Mouse (Mus musculus) 3T3-L1 (cell line): ENCODE results near the gene Tas2r135.

Experiments
- DNase-seq: peaks from one replicate; pipeline ENCODE4 v3.0.0-alpha.2; 2015; ENCODE audit warnings: low read depth, low spot score

Tas2r135 gene

GRCm38 (mm10) chr6:42373669-42374430 lies 31.4 kb upstream of the Tas2r135 start:
- DNase-seq, result peak; percentile 73

GRCm38 (mm10) chr6:42374701-42375100 lies 30.5 kb upstream of the Tas2r135 start:
- DNase-seq, result peak; percentile 78

- DNase-seq, result no peak
Measured at GRCm38 (mm10) chr6:42375131-42375530, 30.1 kb upstream of the Tas2r135 start.

GRCm38 (mm10) chr6:42376016-42376415 lies 29.2 kb upstream of the Tas2r135 start:
- DNase-seq, result no peak

GRCm38 (mm10) chr6:42376504-42377019 lies 28.7 kb upstream of the Tas2r135 start:
- DNase-seq, result no peak

- no peak for DNase-seq
Measured at GRCm38 (mm10) chr6:42377280-42377679, 28.0 kb upstream of the Tas2r135 start.

GRCm38 (mm10) chr6:42379551-42379950 lies 25.7 kb upstream of the Tas2r135 start:
- DNase-seq, result no peak

GRCm38 (mm10) chr6:42380416-42381144 lies 24.7 kb upstream of the Tas2r135 start:
- DNase-seq, result peak; percentile 76

- DNase-seq, result no peak
Measured at GRCm38 (mm10) chr6:42381221-42381620, 24.0 kb upstream of the Tas2r135 start.

GRCm38 (mm10) chr6:42381916-42382381 lies 23.3 kb upstream of the Tas2r135 start:
- peak; percentile 84 for DNase-seq

- no peak for DNase-seq
Measured at GRCm38 (mm10) chr6:42383360-42383759, 21.9 kb upstream of the Tas2r135 start.

GRCm38 (mm10) chr6:42385635-42386034 lies 19.6 kb upstream of the Tas2r135 start:
- DNase-seq, result no peak

- peak; percentile 42 for DNase-seq
Measured at GRCm38 (mm10) chr6:42391796-42392330, 13.4 kb upstream of the Tas2r135 start.

GRCm38 (mm10) chr6:42395960-42396809 lies 9.0 kb upstream of the Tas2r135 start:
- DNase-seq, result peak; percentile 100

- DNase-seq, result peak; percentile 65
Measured at GRCm38 (mm10) chr6:42397041-42397657, 8.1 kb upstream of the Tas2r135 start.

GRCm38 (mm10) chr6:42398285-42398684 lies 6.9 kb upstream of the Tas2r135 start:
- no peak for DNase-seq

- DNase-seq, result no peak
Measured at GRCm38 (mm10) chr6:42398998-42399397, 6.2 kb upstream of the Tas2r135 start.

GRCm38 (mm10) chr6:42399938-42400337 lies 5.3 kb upstream of the Tas2r135 start, which contains the start of gene Tas2r143:
Tas2r143 (plus strand) TSS chr6:42400238.
- DNase-seq, result no peak

- peak; percentile 91 for DNase-seq
Measured at GRCm38 (mm10) chr6:42419443-42419842, 14.2 kb downstream of the Tas2r135 start.

- DNase-seq, result peak; percentile 40
Measured at GRCm38 (mm10) chr6:42421439-42421838, 16.2 kb downstream of the Tas2r135 start.

- DNase-seq, result no peak
Measured at GRCm38 (mm10) chr6:42424472-42424871, 19.2 kb downstream of the Tas2r135 start.
